Comparison of ENCODE assay signal across 22 mouse cellular contexts in genomic region chr13:112692870-112693553, GRCm38 (mm10). TPM values are rescaled to one million over a fixed set of nuclear protein-coding genes. Genes with fewer than 3 reads are reported as not detected.
A peak's percentile ranks its signal among the peaks of the same experiment; 100 is the strongest.
DNase-seq lines count a peak whose midpoint lies in the region; ATAC-seq lines count a peak whose summit lies in the region.
"Had no signal": no experiment of that assay in that cellular context is flagged by ENCODE, and none has a peak within 500 bp of the region (broad histone marks: within the 10 kb centered on the region; RNA-seq: fewer than 3 reads in every experiment).

No protein-coding gene starts in this region.

- H3K4me2 ChIP-seq in liver, embryonic 11.5 days: no peak overlapping the region
- H3K4me2 ChIP-seq in liver, embryonic 15.5 days: no peak overlapping the region
- H3K4me2 ChIP-seq: hindbrain, embryonic 15.5 days; midbrain, embryonic 12.5 days had no signal

- no peak overlapping the region for H3K9ac ChIP-seq in liver, embryonic 11.5 days (ENCODE audit: low read depth, low read length)
- no peak overlapping the region for H3K9ac ChIP-seq in liver, embryonic 15.5 days
- H3K9ac ChIP-seq: hindbrain, embryonic 15.5 days; midbrain, embryonic 12.5 days had no signal

- no peak for DNase-seq in liver, embryonic 11.5 days (ENCODE audit: low spot score)
- no peak for DNase-seq in liver
- no peak for DNase-seq in spleen, postnatal 10 days (ENCODE audit: low spot score in 2 of 2)
- DNase-seq in cerebellum, adult 9-11 months: no peak
- DNase-seq: adrenal gland, adult 2 months; cerebellum, adult 8-10 months; gastrocnemius, postnatal 36 days; heart, postnatal 4 days; kidney, postnatal 25 days; thymus, adult 18-20 months; thymus, postnatal 4 days had no signal

- H3K27me3 ChIP-seq in liver, embryonic 11.5 days (replicated peaks; ENCODE audit: control insufficient read depth, insufficient read depth, low read length): no peaks in the 10 kb centered on the region
- H3K27me3 ChIP-seq in liver, embryonic 15.5 days: no peaks in the 10 kb centered on the region
- H3K27me3 ChIP-seq: hindbrain, embryonic 15.5 days; midbrain, embryonic 12.5 days had no signal

- H3K4me1 ChIP-seq in liver, embryonic 11.5 days (replicated peaks; ENCODE audit: control insufficient read depth, insufficient read depth, low read length): no peaks in the 10 kb centered on the region
- peaks cover 9% of the 10 kb centered on the region for H3K4me1 ChIP-seq in liver, embryonic 15.5 days (replicated peaks)
- H3K4me1 ChIP-seq: hindbrain, embryonic 15.5 days; midbrain, embryonic 12.5 days had no signal

- H3K4me3 ChIP-seq in liver, embryonic 11.5 days (ENCODE audit: low read depth, low read length): no peak overlapping the region
- no peak overlapping the region for H3K4me3 ChIP-seq in liver, embryonic 15.5 days (replicated peaks)
- H3K4me3 ChIP-seq: hindbrain, embryonic 15.5 days; midbrain, embryonic 12.5 days had no signal

- peaks cover 5% of the 10 kb centered on the region for H3K36me3 ChIP-seq in liver, embryonic 11.5 days (ENCODE audit: control insufficient read depth, insufficient read depth, low read length)
- peaks cover 27% of the 10 kb centered on the region for H3K36me3 ChIP-seq in liver, embryonic 15.5 days (replicated peaks)

- WGBS in liver, embryonic 11.5 days: 70% methylated on average over 10 of the region's 10 CpGs
- 41% methylated on average over 10 of the region's 10 CpGs for WGBS in liver, embryonic 15.5 days (ENCODE audit: insufficient replicate concordance)

- ATAC-seq in liver, embryonic 11.5 days (replicated peaks; ENCODE audit: low FRiP score): peak; percentile 79
- ATAC-seq in erythroblast, adult 5-6 weeks (replicated peaks; ENCODE audit: low FRiP score, poor library complexity, severe bottlenecking): peak; percentile 82
- ATAC-seq in liver, embryonic 15.5 days (ENCODE audit: insufficient read depth): peak; percentile 83
- ATAC-seq in cerebellum, adult (ENCODE audit: insufficient number of reproducible peaks, low FRiP score, low TSS enrichment): no peak
- ATAC-seq: intestine, postnatal 0 days; lung, postnatal 0 days had no signal

- H3K9me3 ChIP-seq in liver, embryonic 11.5 days (ENCODE audit: control insufficient read depth, low read length): peaks cover 3% of the 10 kb centered on the region; the same call in 1 of the 2 replicates
- no peaks in the 10 kb centered on the region for H3K9me3 ChIP-seq in liver, embryonic 15.5 days (replicated peaks)
- H3K9me3 ChIP-seq: hindbrain, embryonic 15.5 days had no signal

- no peak overlapping the region for H3K27ac ChIP-seq in liver, embryonic 11.5 days (ENCODE audit: low read depth, low read length)
- H3K27ac ChIP-seq in liver, embryonic 15.5 days (replicated peaks): 0 out of 2 replicates have a peak overlapping the region, but pooled peaks have one; percentile 19
- H3K27ac ChIP-seq: hindbrain, embryonic 15.5 days; macrophage; midbrain, embryonic 12.5 days had no signal

RNA-seq across cellular contexts. Expression of gene Slc38a9, which starts 32.5 kb away (rescaled TPM):
- 13.3 and 15.8 TPM in 2 replicates for polyA plus RNA-seq in liver, embryonic 11.5 days (2014; fragmentation: Nextera tagmentation; extraction: Ambion mirVana)
- 227 and 257 TPM in 2 replicates for total RNA-seq in erythroblast, adult 5-6 weeks (2015; ENCODE audit: low replicate concordance)
- total RNA-seq in erythroblast, adult 5-6 weeks (2017; ENCODE audit: low replicate concordance): 281 and 320 TPM in 2 replicates
- 12.2 and 15.2 TPM in 2 replicates for polyA plus RNA-seq in liver, embryonic 15.5 days (2015; fragmentation: Nextera tagmentation; extraction: Ambion mirVana)

RNA-seq across cellular contexts. Expression of gene Ddx4, which starts 40.7 kb away (rescaled TPM):
- polyA plus RNA-seq in liver, embryonic 11.5 days (2014; fragmentation: Nextera tagmentation; extraction: Ambion mirVana): 0.83 and 0.99 TPM in 2 replicates
- 1.5 and 3.1 TPM in 2 replicates for total RNA-seq in erythroblast, adult 5-6 weeks (2015; ENCODE audit: low replicate concordance)
- total RNA-seq in erythroblast, adult 5-6 weeks (2017; ENCODE audit: low replicate concordance): 2.4 and 3.6 TPM in 2 replicates
- polyA plus RNA-seq in liver, embryonic 15.5 days (2015; fragmentation: Nextera tagmentation; extraction: Ambion mirVana): 0.23 and 0.33 TPM in 2 replicates
- total RNA-seq: gastrocnemius, adult 18-20 months; gastrocnemius, postnatal 36 days; liver, adult 2 months; monocyte, adult 5-6 weeks had no signal
- polyA plus RNA-seq: liver, adult 2 months had no signal
